Mouse (Mus musculus) midbrain, embryonic 15.5 days (tissue): ENCODE measurements around the gene Exph5. TPM values are rescaled to one million over a fixed set of nuclear protein-coding genes. Genes with fewer than 3 reads are reported as not detected.

Experiments
- ATAC-seq: fragments of 200-750 bp; cut with Nextera tagmentation; replicated peaks from 2 replicates; pipeline ENCODE4 v1.8.0; 2017; ENCODE audit warnings: moderate TSS enrichment
- H3K27ac ChIP-seq: fragments of 300-500 bp; sonication (generic); 2 replicates; pipeline ENCODE4 v1.5.1; 2015; ENCODE audit warnings: mild to moderate bottlenecking, inconsistent platforms
- H3K27me3 ChIP-seq: fragments of 300-500 bp; sonication (generic); replicated peaks from 2 replicates; pipeline ENCODE4 v1.6.1; 2015; ENCODE audit warnings: inconsistent platforms
- H3K36me3 ChIP-seq: fragments of 300-500 bp; sonication (generic); replicated peaks from 2 replicates; pipeline ENCODE4 v1.6.1; 2015; ENCODE audit warnings: inconsistent platforms
- H3K4me1 ChIP-seq: fragments of 300-500 bp; sonication (generic); 2 replicates; pipeline ENCODE4 v1.6.1; 2015; ENCODE audit warnings: inconsistent platforms
- H3K4me2 ChIP-seq: fragments of 300-500 bp; sonication (generic); 2 replicates; pipeline ENCODE4 v1.6.1; 2015; ENCODE audit warnings: inconsistent platforms, mild to moderate bottlenecking, moderate library complexity
- H3K4me3 ChIP-seq: fragments of 300-500 bp; sonication (generic); 2 replicates; pipeline ENCODE4 v1.5.1; 2015; ENCODE audit warnings: mild to moderate bottlenecking, inconsistent platforms
- H3K9ac ChIP-seq: fragments of 300-500 bp; sonication (generic); 2 replicates; pipeline ENCODE4 v1.6.1; 2015; ENCODE audit warnings: mild to moderate bottlenecking, inconsistent platforms
- H3K9me3 ChIP-seq: fragments of 300-500 bp; sonication (generic); 2 replicates; pipeline ENCODE4 v1.6.1; 2016; ENCODE audit warnings: inconsistent platforms
- WGBS: fragments of 180-500 bp; shearing (Covaris S2); methylation state at CpG from one replicate; pipeline ENCODE4 v1.1.7; 2015; ENCODE audit warnings: mixed read lengths; 5-methylcytosine and 5-hydroxymethylcytosine counted together
- polyA plus RNA-seq: library from polyadenylated mRNA; unstranded; fragments of >200 nt; fragmentation: Nextera tagmentation; extraction: Ambion mirVana; gene quantifications from 2 replicates; pipeline ENCODE4 v1.2.1, GENCODE M21; 2015

Exph5 gene
- polyA plus RNA-seq, 1 experiment from 2014 or later: 0.35 TPM

DNA sequence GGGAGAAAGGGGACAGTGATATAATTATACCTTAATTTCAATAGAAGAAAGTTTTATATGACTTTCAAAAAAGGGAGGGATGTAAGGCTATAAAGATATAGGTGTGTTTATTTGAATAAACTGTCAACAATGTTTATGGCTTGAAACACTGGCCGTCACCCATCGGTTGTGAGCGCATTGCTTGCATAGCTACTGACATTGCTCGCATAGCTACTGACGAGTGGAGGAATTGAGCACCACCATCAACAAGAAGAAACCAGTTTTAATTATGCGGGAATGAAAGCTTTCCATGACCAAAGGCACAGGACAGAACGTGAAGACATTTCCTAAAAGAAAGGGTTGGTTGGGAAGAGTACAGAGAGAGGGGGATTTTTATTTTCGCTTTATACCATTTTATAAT, 99.7 kb downstream of the Exph5 start:
- no peak overlapping the region for H3K4me2 ChIP-seq
- WGBS: 87% methylated on average over 8 of the region's 8 CpGs
- no peaks in the 10 kb centered on the region for H3K36me3 ChIP-seq
- H3K4me3 ChIP-seq: no peak overlapping the region
- ATAC-seq: no peak
- no peaks in the 10 kb centered on the region for H3K9me3 ChIP-seq
- no peak overlapping the region for H3K27ac ChIP-seq
- H3K9ac ChIP-seq: no peak overlapping the region
- H3K27me3 ChIP-seq: no peaks in the 10 kb centered on the region
- peaks cover 22% of the 10 kb centered on the region for H3K4me1 ChIP-seq

DNA sequence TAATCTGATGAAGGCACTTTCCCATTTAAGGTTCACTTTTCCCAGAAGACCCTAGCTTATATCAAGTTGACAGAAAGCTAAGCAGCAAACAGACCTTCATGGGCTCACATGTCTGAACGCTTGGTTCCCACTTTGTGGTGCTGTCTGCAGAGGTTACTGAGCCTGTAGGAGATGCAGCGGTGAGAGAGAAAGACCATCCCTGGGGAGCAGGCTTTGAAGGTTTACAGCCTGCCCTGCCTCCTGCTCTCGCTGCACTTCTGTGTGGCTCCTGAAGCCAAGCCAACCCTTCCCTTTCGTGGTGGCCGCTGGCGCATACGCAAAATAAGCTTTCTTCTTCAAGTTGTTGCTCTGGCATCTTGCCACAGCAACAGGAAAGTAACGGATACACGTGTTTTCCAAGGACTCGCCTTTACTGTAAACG, 100.8 kb downstream of the Exph5 start, which contains the start of gene 4930550C14Rik:
Gene 4930550C14Rik (plus strand): TSS at position 35 of the 421 bp plus-strand sequence.
- H3K9me3 ChIP-seq: no peaks in the 10 kb centered on the region
- ATAC-seq: no peak
- H3K9ac ChIP-seq: no peak within 1 kb of the TSS
- peak within 1 kb of the TSS; percentile 6; the same call in 1 of the 2 replicates for H3K4me2 ChIP-seq
- no peaks in the 10 kb centered on the region for H3K36me3 ChIP-seq
- H3K4me1 ChIP-seq: peaks cover 22% of the 10 kb centered on the region
- H3K27me3 ChIP-seq: no peaks in the 10 kb centered on the region
- H3K27ac ChIP-seq: no peak within 1 kb of the TSS
- no peak within 1 kb of the TSS for H3K4me3 ChIP-seq
- 33% methylated on average over 11 of the region's 11 CpGs for WGBS

GRCm38 (mm10) chr9:53402991-53403390, 101.5 kb downstream of the Exph5 start:
- no peak for ATAC-seq
- no peak overlapping the region for H3K4me2 ChIP-seq
- no peak overlapping the region for H3K27ac ChIP-seq
- no peak overlapping the region for H3K9ac ChIP-seq
- WGBS: 82% methylated on average over 8 of the region's 8 CpGs
- H3K27me3 ChIP-seq: no peaks in the 10 kb centered on the region
- H3K4me1 ChIP-seq: peaks cover 22% of the 10 kb centered on the region
- H3K9me3 ChIP-seq: no peaks in the 10 kb centered on the region
- H3K36me3 ChIP-seq: no peaks in the 10 kb centered on the region
- no peak overlapping the region for H3K4me3 ChIP-seq

DNA sequence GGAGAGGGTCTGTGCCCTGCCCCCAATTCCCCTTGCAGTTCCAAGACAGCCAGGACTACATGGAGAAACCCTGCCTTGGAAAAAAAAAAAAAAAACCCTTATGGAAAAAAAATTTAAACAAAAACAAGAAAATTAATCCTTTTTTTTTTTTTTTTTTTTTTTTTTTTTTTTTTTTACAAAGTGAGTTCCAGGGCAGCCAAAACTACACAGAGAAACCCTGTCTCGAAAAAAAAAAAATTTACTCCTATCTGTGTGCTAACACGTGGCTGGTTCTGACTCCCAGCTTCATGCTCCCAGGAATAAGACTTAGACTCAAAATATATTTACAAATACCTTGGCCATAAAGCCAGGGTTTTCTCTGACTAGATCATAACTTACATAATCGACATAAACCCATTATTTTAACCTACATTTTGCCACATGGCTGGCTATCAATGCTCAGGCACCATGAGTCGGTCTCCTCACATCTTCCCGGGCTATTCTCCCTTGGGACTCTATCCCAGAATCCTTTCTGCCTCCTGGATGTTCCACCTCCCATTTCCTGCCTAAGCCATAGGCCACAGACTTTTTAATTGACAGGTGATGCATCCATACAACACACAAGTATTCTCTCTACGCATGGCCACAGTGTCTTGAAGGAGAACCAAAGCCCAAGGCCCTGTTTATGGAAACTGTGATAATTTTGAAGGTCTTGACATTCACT, 102.7 kb downstream of the Exph5 start:
- WGBS: 72% methylated on average over 6 of the region's 6 CpGs
- H3K9ac ChIP-seq: no peak overlapping the region
- peak overlapping the region; percentile 94 for H3K27ac ChIP-seq
- H3K27me3 ChIP-seq: no peaks in the 10 kb centered on the region
- H3K36me3 ChIP-seq: no peaks in the 10 kb centered on the region
- H3K4me3 ChIP-seq: no peak overlapping the region
- peak; percentile 78 for ATAC-seq
- H3K9me3 ChIP-seq: no peaks in the 10 kb centered on the region
- peak overlapping the region; percentile 56 for H3K4me2 ChIP-seq
- peaks cover 22% of the 10 kb centered on the region for H3K4me1 ChIP-seq

DNA sequence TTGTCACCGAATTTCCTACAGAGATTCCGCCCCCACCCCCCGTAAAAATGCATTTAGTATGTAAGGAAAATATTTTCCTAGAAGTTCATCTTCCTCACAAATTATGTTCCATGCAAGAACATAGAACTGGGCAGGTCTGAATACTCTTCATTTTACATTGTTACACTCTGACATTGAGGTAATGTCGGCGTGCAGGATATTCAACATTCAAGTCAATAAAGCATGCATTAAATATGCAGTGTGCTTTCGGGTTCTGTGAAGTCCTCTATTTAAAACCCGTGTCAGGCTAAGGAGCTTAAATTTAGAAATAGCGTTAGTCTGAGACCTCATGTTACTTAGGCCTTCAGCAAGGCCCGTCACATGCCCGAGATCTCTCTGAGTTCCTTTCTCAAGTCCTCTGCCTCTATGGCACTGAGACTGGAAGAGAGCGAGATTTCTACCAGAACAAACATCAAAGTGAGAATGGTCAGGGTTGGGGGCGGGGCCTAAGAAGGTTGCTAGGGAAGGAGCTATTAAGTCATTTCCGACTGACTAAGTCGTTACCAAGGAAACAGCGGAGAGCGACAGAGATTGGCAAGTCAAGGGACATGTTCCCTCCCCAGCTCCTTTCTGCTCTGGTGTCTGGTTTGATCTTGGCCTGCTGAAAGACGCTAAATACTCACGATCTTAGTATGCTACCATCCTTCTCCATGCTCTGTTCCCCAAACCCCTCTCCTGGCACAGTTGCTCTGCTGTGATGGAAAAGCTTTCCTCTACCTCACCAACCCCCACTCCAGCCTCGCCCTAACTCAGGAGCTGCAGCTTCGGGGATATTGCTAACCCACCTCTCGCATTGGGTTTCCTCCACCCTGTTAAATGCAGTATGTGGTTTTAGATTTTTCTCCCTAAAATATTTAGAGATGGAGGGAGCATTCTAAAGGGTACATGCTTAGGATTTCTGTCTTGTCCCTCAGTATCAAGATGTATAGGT, 103.6 kb downstream of the Exph5 start:
- Histone ChIP-seq H3K9ac (peak overlapping the region; percentile 44), H3K27me3 (no peaks in the 10 kb centered on the region), H3K36me3 (no peaks in the 10 kb centered on the region), H3K4me3 (peak overlapping the region; percentile 42), H3K4me1 (peaks cover 22% of the 10 kb centered on the region), H3K9me3 (no peaks in the 10 kb centered on the region), H3K27ac (peak overlapping the region; percentile 94), H3K4me2 (peak overlapping the region; percentile 56)
- 16% methylated on average over 21 of the region's 21 CpGs for WGBS
- peak; percentile 97 for ATAC-seq

- Histone ChIP-seq H3K4me2 (no peak overlapping the region), H3K36me3 (no peaks in the 10 kb centered on the region), H3K9ac (no peak overlapping the region), H3K4me1 (peaks cover 18% of the 10 kb centered on the region), H3K4me3 (no peak overlapping the region), H3K9me3 (no peaks in the 10 kb centered on the region), H3K27me3 (no peaks in the 10 kb centered on the region), H3K27ac (no peak overlapping the region)
- no peak for ATAC-seq
- WGBS: 87% methylated on average over 4 of the region's 4 CpGs
Measured at GRCm38 (mm10) chr9:53408548-53408947, 107.1 kb downstream of the Exph5 start.

GRCm38 (mm10) chr9:53408953-53409361, 107.5 kb downstream of the Exph5 start:
- Histone ChIP-seq H3K4me1 (peaks cover 18% of the 10 kb centered on the region), H3K27ac (no peak overlapping the region), H3K27me3 (no peaks in the 10 kb centered on the region), H3K4me3 (no peak overlapping the region), H3K9ac (no peak overlapping the region), H3K9me3 (no peaks in the 10 kb centered on the region), H3K36me3 (no peaks in the 10 kb centered on the region), H3K4me2 (no peak overlapping the region)
- WGBS: 88% methylated on average over 2 of the region's 2 CpGs
- ATAC-seq: no peak

GRCm38 (mm10) chr9:53409427-53409826, 108.0 kb downstream of the Exph5 start:
- 92% methylated on average over 3 of the region's 3 CpGs for WGBS
- no peak for ATAC-seq

GRCm38 (mm10) chr9:53422133-53422896, 120.8 kb downstream of the Exph5 start:
- H3K4me2 ChIP-seq: no peak overlapping the region
- no peaks in the 10 kb centered on the region for H3K9me3 ChIP-seq
- no peak overlapping the region for H3K27ac ChIP-seq
- H3K27me3 ChIP-seq: no peaks in the 10 kb centered on the region
- no peak overlapping the region for H3K4me3 ChIP-seq
- H3K4me1 ChIP-seq: no peaks in the 10 kb centered on the region
- 80% methylated on average over 9 of the region's 9 CpGs for WGBS
- H3K9ac ChIP-seq: no peak overlapping the region
- H3K36me3 ChIP-seq: no peaks in the 10 kb centered on the region
- ATAC-seq: no peak

More at GRCm38 (mm10) chr9:53409427-53409826, 108.0 kb downstream of the Exph5 start:
- Histone ChIP-seq H3K4me1 (peaks cover 16% of the 10 kb centered on the region), H3K4me3 (no peak overlapping the region), H3K27me3 (no peaks in the 10 kb centered on the region), H3K4me2 (no peak overlapping the region), H3K36me3 (no peaks in the 10 kb centered on the region), H3K9me3 (no peaks in the 10 kb centered on the region), H3K27ac (no peak overlapping the region), H3K9ac (no peak overlapping the region)

- Histone ChIP-seq H3K4me1 (no peaks in the 10 kb centered on the region), H3K9me3 (no peaks in the 10 kb centered on the region), H3K27ac (no peak overlapping the region), H3K4me3 (no peak overlapping the region), H3K4me2 (no peak overlapping the region), H3K27me3 (no peaks in the 10 kb centered on the region), H3K36me3 (no peaks in the 10 kb centered on the region), H3K9ac (no peak overlapping the region)
- 96% methylated on average over 3 of the region's 3 CpGs for WGBS
- ATAC-seq: no peak
Measured at GRCm38 (mm10) chr9:53426726-53427125, 125.3 kb downstream of the Exph5 start.
